Mouse (Mus musculus): Measurements from ENCODE around the gene Bsdc1. TPM values are rescaled to one million over a fixed set of nuclear protein-coding genes. Genes with fewer than 3 reads are reported as not detected.

Bsdc1 gene
- total and polyA plus RNA-seq, 2 experiments from 2014 or later, result 25.3 to 55.2 TPM

DNA sequence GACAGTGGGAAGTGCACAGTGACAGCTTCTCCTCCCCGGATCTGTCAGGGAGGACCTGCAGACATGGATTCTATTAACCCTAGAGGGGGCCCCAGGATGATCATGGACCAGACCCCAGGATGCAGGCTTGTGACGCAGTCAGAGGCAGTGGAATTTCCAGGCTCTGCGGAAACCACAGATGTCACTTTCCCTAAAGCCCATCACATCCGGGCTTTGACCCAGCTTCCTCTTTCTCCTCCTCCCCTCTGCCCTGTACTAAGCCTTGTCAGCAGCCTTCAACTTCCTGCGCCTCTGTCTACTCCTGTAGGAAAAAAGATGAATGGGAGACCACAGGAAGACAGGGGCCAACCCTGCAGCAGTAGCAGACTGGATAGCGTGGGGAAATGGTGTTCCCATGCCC lies 35.2 kb downstream of the Bsdc1 start:
- TF ChIP-seq CTCF (IDR thresholded peaks at IDR 0.05; ENCODE audit: low read depth), result no peak
- no peak for ATAC-seq
- Histone ChIP-seq H3K36me3 (ENCODE audit: insufficient read depth, low read length) (no peaks in the 10 kb centered on the region), H3K27me3 (ENCODE audit: insufficient read depth, low read length) (no peaks in the 10 kb centered on the region), H3K27ac (peak overlapping the region; percentile 82), H3K4me1 (ENCODE audit: insufficient read depth, low read length) (peaks cover 13% of the 10 kb centered on the region; the same call in 1 of the 2 replicates), H3K4me3 (ENCODE audit: low read length) (no peak overlapping the region), H3K4me2 (ENCODE audit: low read depth, low read length) (peak overlapping the region; percentile 34), H3K9ac (replicated peaks; ENCODE audit: low read length) (peak overlapping the region; percentile 40), H3K9me3 (ENCODE audit: low read length) (no peaks in the 10 kb centered on the region)
- DNase-seq (ENCODE audit: low spot score), result no peak
- 15% methylated on average over 6 of the region's 6 CpGs for WGBS

DNA sequence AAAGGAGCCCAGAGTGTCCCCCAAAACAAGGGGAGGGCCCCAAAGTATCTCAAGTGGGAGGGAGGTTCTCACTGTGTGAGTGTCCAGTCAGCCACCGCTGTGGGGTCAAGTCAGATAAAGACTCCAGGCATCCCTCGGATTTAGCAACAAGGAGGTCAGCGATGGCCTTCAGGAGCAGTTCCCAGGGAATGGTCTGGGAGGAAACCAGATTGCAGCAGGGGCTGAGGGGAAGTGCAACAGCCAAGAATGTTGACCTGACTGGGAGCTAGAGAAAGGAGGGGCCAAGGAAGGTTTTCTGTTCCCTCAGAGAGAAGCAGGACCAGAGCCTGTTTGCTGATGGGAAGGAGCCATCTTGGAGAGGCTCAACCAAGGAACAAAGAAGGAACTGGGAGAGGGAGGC lies 37.6 kb downstream of the Bsdc1 start:
- 67% methylated on average over 3 of the region's 3 CpGs for WGBS
- DNase-seq (ENCODE audit: low spot score) (no peak), ATAC-seq (no peak)
- H3K9ac ChIP-seq (replicated peaks; ENCODE audit: low read length), result no peak overlapping the region
- no peak overlapping the region for H3K4me3 ChIP-seq (ENCODE audit: low read length)
- no peak for TF ChIP-seq CTCF (IDR thresholded peaks at IDR 0.05; ENCODE audit: low read depth)
- peaks cover 13% of the 10 kb centered on the region; the same call in 1 of the 2 replicates for H3K4me1 ChIP-seq (ENCODE audit: insufficient read depth, low read length)
- no peak overlapping the region for H3K27ac ChIP-seq
- H3K36me3 ChIP-seq (ENCODE audit: insufficient read depth, low read length), result no peaks in the 10 kb centered on the region
- no peaks in the 10 kb centered on the region for H3K27me3 ChIP-seq (ENCODE audit: insufficient read depth, low read length)
- no peak overlapping the region for H3K4me2 ChIP-seq (ENCODE audit: low read depth, low read length)
- H3K9me3 ChIP-seq (ENCODE audit: low read length), result no peaks in the 10 kb centered on the region

DNA sequence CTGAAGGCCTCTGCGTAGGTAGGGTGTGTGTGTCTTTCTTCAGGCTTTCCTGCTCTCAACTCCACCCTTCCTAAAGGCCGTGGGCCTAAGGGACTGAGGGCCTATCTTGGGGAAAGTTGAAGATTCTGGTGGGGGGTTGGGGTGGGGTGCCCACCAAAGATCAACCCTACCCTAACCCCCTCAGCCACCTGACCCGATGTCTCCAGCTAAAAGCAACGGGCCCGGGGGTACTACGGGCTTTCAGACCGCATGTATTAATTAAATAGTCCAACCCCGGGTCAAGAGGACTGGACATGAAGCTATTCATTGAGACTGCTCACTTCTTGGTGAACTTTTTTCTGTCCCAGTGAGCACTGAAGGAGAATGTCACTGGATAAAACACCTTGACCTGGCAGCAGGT lies 38.6 kb downstream of the Bsdc1 start:
- TF ChIP-seq CTCF (IDR thresholded peaks at IDR 0.05; ENCODE audit: low read depth), result no peak
- peak overlapping the region; percentile 46; the same call in 1 of the 2 replicates for H3K4me3 ChIP-seq (ENCODE audit: low read length)

DNA sequence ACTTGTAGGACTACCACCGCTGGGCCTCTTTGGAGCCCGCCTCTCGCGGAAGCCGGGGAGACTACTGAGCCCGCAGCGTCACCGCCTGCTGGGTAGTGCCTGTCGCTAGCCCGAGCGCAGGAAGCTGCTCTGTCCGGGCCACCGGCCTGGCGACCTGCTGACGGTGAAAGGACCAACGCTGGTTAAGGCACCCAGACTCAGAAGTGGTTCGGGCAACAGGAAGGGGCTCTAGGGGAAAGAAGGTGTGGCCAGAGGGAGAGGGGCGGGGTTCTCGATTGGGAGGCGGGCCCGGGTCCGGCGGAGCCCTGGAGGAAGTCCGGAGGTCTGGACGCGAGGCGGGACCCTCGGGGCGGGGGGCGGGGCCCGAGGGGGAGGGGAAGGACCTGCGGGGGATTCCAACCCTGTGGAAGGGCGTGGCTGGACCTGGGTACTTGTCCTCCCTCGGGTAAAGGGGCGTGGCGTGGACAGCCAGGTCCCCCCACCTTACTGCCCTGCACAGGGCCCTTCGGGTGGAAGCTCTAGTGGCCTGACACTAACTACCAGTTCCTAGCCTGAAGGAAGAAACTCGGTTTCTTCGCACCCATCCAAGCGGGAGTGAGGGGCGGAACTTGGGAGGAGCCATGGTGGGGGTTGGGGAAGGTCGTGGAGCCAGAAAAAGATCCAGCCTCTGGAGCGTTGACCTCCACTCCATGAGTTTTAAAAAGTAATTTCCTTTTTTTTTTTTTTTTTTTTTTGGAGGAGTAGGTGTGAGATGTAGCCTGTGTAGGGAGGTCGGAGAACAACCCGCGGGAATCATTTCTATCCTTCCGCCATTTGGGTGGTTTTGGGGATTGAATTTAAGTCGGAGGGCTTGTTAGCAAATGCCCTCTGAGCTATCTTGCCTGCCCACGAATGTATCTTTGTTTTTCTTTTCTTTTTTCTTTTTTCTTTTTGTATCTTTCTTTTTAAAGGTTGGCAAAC lies 39.5 kb downstream of the Bsdc1 start:
- Histone ChIP-seq H3K27me3 (ENCODE audit: insufficient read depth, low read length) (no peaks in the 10 kb centered on the region), H3K27ac (peak overlapping the region; percentile 79), H3K9me3 (ENCODE audit: low read length) (no peaks in the 10 kb centered on the region), H3K36me3 (ENCODE audit: insufficient read depth, low read length) (no peaks in the 10 kb centered on the region), H3K4me2 (ENCODE audit: low read depth, low read length) (peak overlapping the region; percentile 82), H3K4me3 (ENCODE audit: low read length) (peak overlapping the region; percentile 46), H3K4me1 (ENCODE audit: insufficient read depth, low read length) (peaks cover 11% of the 10 kb centered on the region; the same call in 1 of the 2 replicates), H3K9ac (replicated peaks; ENCODE audit: low read length) (peak overlapping the region; percentile 57)
- DNase-seq (ENCODE audit: low spot score) (peak; percentile 79), ATAC-seq (peak; percentile 83)
- WGBS, result 2% methylated on average over 42 of the region's 49 CpGs
- TF ChIP-seq CTCF (IDR thresholded peaks at IDR 0.05; ENCODE audit: low read depth), result peak; percentile 8; the same call in 1 of the 2 replicates

More for the DNA sequence above, 38.6 kb downstream of the Bsdc1 start:
- Histone ChIP-seq H3K27me3 (ENCODE audit: insufficient read depth, low read length) (no peaks in the 10 kb centered on the region), H3K36me3 (ENCODE audit: insufficient read depth, low read length) (no peaks in the 10 kb centered on the region), H3K27ac (peak overlapping the region; percentile 79), H3K4me2 (ENCODE audit: low read depth, low read length) (peak overlapping the region; percentile 82), H3K9ac (replicated peaks; ENCODE audit: low read length) (no peak overlapping the region), H3K9me3 (ENCODE audit: low read length) (no peaks in the 10 kb centered on the region), H3K4me1 (ENCODE audit: insufficient read depth, low read length) (peaks cover 13% of the 10 kb centered on the region; the same call in 1 of the 2 replicates)
- ATAC-seq (no peak), DNase-seq (ENCODE audit: low spot score) (no peak)
- WGBS, result 76% methylated on average over 8 of the region's 8 CpGs

DNA sequence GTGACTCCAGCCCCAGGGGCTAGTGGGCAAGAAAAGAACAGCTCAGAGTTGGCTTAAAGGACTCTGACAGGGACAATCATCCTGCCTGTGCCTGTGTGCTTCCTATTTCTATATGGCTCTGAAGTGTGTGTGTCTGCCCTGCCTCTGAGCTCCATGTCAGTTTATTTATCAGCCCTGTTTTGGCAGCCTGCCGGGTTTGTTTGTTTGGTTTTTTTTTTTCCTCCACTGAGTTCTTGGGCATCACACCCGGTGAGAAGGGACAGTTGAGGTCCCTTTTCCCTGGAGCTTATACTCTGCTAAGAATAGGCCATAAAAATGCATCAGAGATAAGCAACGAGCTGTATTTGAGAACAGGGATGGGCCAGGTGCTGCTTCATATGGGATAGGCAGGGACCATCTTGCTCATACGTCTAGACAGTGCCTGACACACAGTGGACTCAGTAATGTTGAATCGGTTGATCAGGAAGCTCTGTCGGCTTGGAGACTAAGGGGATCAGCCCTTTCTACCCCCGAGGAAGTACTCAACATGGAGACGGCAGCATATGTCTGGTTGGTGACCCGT lies 41.0 kb downstream of the Bsdc1 start:
- 63% methylated on average over 9 of the region's 9 CpGs for WGBS

DNA sequence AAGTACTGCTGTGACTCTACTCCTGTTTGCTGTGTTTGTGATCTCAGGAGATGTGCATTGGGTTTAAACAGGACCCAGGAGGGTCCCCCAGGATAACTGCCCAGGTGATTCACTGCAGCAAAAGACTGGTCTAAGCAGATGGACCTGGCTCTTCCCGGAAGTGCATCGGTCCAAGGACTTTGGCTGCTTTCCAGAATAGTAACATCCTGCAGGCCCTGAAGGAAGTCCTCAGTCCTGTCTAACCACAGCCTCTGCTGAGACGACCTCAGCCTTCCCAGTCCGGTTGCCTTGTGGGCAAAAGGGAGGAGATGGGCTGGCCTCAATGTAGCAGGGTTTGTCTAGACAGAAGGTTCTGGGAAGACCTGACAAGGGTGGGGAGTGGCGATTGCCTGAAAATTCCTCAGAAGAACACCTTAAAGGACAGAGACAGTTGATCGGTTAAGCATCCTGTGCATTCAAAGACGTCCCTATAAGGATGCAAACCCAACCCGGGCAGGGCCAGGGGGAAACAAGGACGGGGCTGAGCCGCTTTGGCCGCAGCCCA lies 41.6 kb downstream of the Bsdc1 start:
- no peak for TF ChIP-seq CTCF (IDR thresholded peaks at IDR 0.05; ENCODE audit: low read depth)
- no peak overlapping the region for H3K4me2 ChIP-seq (ENCODE audit: low read depth, low read length)

More for the DNA sequence above, 41.0 kb downstream of the Bsdc1 start:
- no peaks in the 10 kb centered on the region for H3K9me3 ChIP-seq (ENCODE audit: low read length)
- no peak for ATAC-seq
- H3K4me2 ChIP-seq (ENCODE audit: low read depth, low read length), result no peak overlapping the region
- TF ChIP-seq CTCF (IDR thresholded peaks at IDR 0.05; ENCODE audit: low read depth), result no peak
- H3K4me1 ChIP-seq (ENCODE audit: insufficient read depth, low read length), result no peaks in the 10 kb centered on the region
- no peak overlapping the region for H3K27ac ChIP-seq
- H3K36me3 ChIP-seq (ENCODE audit: insufficient read depth, low read length), result no peaks in the 10 kb centered on the region
- no peaks in the 10 kb centered on the region for H3K27me3 ChIP-seq (ENCODE audit: insufficient read depth, low read length)
- H3K9ac ChIP-seq (replicated peaks; ENCODE audit: low read length), result no peak overlapping the region
- H3K4me3 ChIP-seq (ENCODE audit: low read length), result no peak overlapping the region
- DNase-seq (ENCODE audit: low spot score), result no peak

More for the DNA sequence above, 41.6 kb downstream of the Bsdc1 start:
- Histone ChIP-seq H3K36me3 (ENCODE audit: insufficient read depth, low read length) (no peaks in the 10 kb centered on the region), H3K27me3 (ENCODE audit: insufficient read depth, low read length) (no peaks in the 10 kb centered on the region), H3K9me3 (ENCODE audit: low read length) (no peaks in the 10 kb centered on the region), H3K4me1 (ENCODE audit: insufficient read depth, low read length) (no peaks in the 10 kb centered on the region), H3K9ac (replicated peaks; ENCODE audit: low read length) (no peak overlapping the region), H3K27ac (no peak overlapping the region), H3K4me3 (ENCODE audit: low read length) (no peak overlapping the region)
- no peak for ATAC-seq
- WGBS, result 67% methylated on average over 11 of the region's 11 CpGs
- DNase-seq (ENCODE audit: low spot score), result no peak

Data from hindbrain, postnatal 0 days (tissue).